Mouse (Mus musculus) liver, embryonic 16.5 days (tissue): ENCODE measurements around the gene Aldh4a1. TPM values are rescaled to one million over a fixed set of nuclear protein-coding genes. Genes with fewer than 3 reads are reported as not detected.

Experiments
- ATAC-seq: fragments of 200-750 bp; cut with Nextera tagmentation; 2 replicates; pipeline ENCODE4 v1.8.0; 2017; ENCODE audit warnings: low read depth, mild to moderate bottlenecking, moderate number of reproducible peaks, moderate library complexity
- H3K27ac ChIP-seq: fragments of 300-500 bp; sonication (generic); 2 replicates; pipeline ENCODE4 v1.5.1; 2014; ENCODE audit warnings: mild to moderate bottlenecking, low read length
- H3K27me3 ChIP-seq: fragments of 300-500 bp; sonication (generic); 2 replicates; pipeline ENCODE4 v1.6.1; 2014; ENCODE audit warnings: low read depth, low read length, mixed read lengths; ENCODE audit not compliant: control insufficient read depth, insufficient read depth
- H3K36me3 ChIP-seq: fragments of 300-500 bp; sonication (generic); 2 replicates; pipeline ENCODE4 v1.6.1; 2014; ENCODE audit warnings: mild to moderate bottlenecking; ENCODE audit not compliant: control insufficient read depth, insufficient read depth
- H3K4me1 ChIP-seq: fragments of 300-500 bp; sonication (generic); 2 replicates; pipeline ENCODE4 v1.6.1; 2014; ENCODE audit warnings: low read depth, low read length, mixed read lengths; ENCODE audit not compliant: control insufficient read depth
- H3K4me2 ChIP-seq: fragments of 300-500 bp; sonication (generic); 2 replicates; pipeline ENCODE4 v1.6.1; 2014; ENCODE audit warnings: low read depth, low read length, mixed read lengths
- H3K4me3 ChIP-seq: fragments of 300-500 bp; sonication (generic); 2 replicates; pipeline ENCODE4 v1.5.1; 2014; ENCODE audit warnings: low read depth, mild to moderate bottlenecking, low read length
- H3K9ac ChIP-seq: fragments of 300-500 bp; sonication (generic); 2 replicates; pipeline ENCODE4 v1.6.1; 2014; ENCODE audit warnings: low read depth, low read length
- H3K9me3 ChIP-seq: fragments of 300-500 bp; sonication (generic); replicated peaks from 2 replicates; pipeline ENCODE4 v1.6.1; 2016; ENCODE audit warnings: low read length; ENCODE audit not compliant: control insufficient read depth
- WGBS: fragments of 180-500 bp; shearing (Covaris S2); extraction: QIAGEN DNeasy Blood & Tissue Kit; methylation state at CpG from one replicate; pipeline ENCODE4 v1.1.7; 2014; ENCODE audit not compliant: insufficient replicate concordance; 5-methylcytosine and 5-hydroxymethylcytosine counted together
- polyA plus RNA-seq: library from polyadenylated mRNA; unstranded; fragments of >200 nt; fragmentation: Nextera tagmentation; extraction: Ambion mirVana; gene quantifications from 2 replicates; pipeline ENCODE4 v1.2.1, GENCODE M21; 2015

Gene Aldh4a1
- polyA plus RNA-seq, 1 experiment from 2014 or later: 110 TPM

GRCm38 (mm10) chr4:139667632-139668031 lies 45.0 kb downstream of the Aldh4a1 start:
- no peak overlapping the region for H3K4me3 ChIP-seq
- H3K4me2 ChIP-seq: no peak overlapping the region
- no peaks in the 10 kb centered on the region for H3K27me3 ChIP-seq
- no peak for ATAC-seq
- no peaks in the 10 kb centered on the region for H3K9me3 ChIP-seq
- 66% methylated on average over 6 of the region's 6 CpGs for WGBS
- H3K9ac ChIP-seq: no peak overlapping the region
- H3K36me3 ChIP-seq: no peaks in the 10 kb centered on the region
- no peaks in the 10 kb centered on the region for H3K4me1 ChIP-seq
- no peak overlapping the region for H3K27ac ChIP-seq

- ATAC-seq: no peak
- H3K4me2 ChIP-seq: no peak overlapping the region
- H3K27me3 ChIP-seq: no peaks in the 10 kb centered on the region
- H3K9ac ChIP-seq: no peak overlapping the region
- 10% methylated on average over 6 of the region's 6 CpGs for WGBS
- H3K4me3 ChIP-seq: no peak overlapping the region
- no peaks in the 10 kb centered on the region for H3K36me3 ChIP-seq
- H3K4me1 ChIP-seq: no peaks in the 10 kb centered on the region
- H3K9me3 ChIP-seq: no peaks in the 10 kb centered on the region
- H3K27ac ChIP-seq: no peak overlapping the region
Observed at GRCm38 (mm10) chr4:139669847-139670246, 47.2 kb downstream of the Aldh4a1 start.

GRCm38 (mm10) chr4:139675696-139676095 lies 53.0 kb downstream of the Aldh4a1 start:
- no peaks in the 10 kb centered on the region; the same call in 1 of the 2 replicates for H3K9me3 ChIP-seq

GRCm38 (mm10) chr4:139683728-139684638 lies 61.3 kb downstream of the Aldh4a1 start:
- Histone ChIP-seq H3K4me2 (no peak overlapping the region), H3K27ac (no peak overlapping the region), H3K4me1 (no peaks in the 10 kb centered on the region), H3K36me3 (no peaks in the 10 kb centered on the region), H3K4me3 (no peak overlapping the region), H3K9ac (no peak overlapping the region), H3K27me3 (no peaks in the 10 kb centered on the region), H3K9me3 (no peaks in the 10 kb centered on the region; the same call in 1 of the 2 replicates)
- ATAC-seq: no peak
- WGBS: 65% methylated on average over 22 of the region's 22 CpGs

More at GRCm38 (mm10) chr4:139675696-139676095, 53.0 kb downstream of the Aldh4a1 start:
- H3K4me3 ChIP-seq: no peak overlapping the region
- ATAC-seq: no peak
- H3K36me3 ChIP-seq: no peaks in the 10 kb centered on the region
- 61% methylated on average over 9 of the region's 9 CpGs for WGBS
- H3K27ac ChIP-seq: no peak overlapping the region
- H3K9ac ChIP-seq: no peak overlapping the region
- H3K27me3 ChIP-seq: no peaks in the 10 kb centered on the region
- no peak overlapping the region for H3K4me2 ChIP-seq
- no peaks in the 10 kb centered on the region for H3K4me1 ChIP-seq

GRCm38 (mm10) chr4:139684639-139685017 lies 62.0 kb downstream of the Aldh4a1 start:
- H3K4me3 ChIP-seq: no peak overlapping the region
- no peaks in the 10 kb centered on the region for H3K36me3 ChIP-seq
- H3K9ac ChIP-seq: no peak overlapping the region
- no peaks in the 10 kb centered on the region for H3K4me1 ChIP-seq
- H3K4me2 ChIP-seq: no peak overlapping the region
- no peak for ATAC-seq
- no peak overlapping the region for H3K27ac ChIP-seq
- no peaks in the 10 kb centered on the region; the same call in 1 of the 2 replicates for H3K9me3 ChIP-seq
- WGBS: 14% methylated on average over 3 of the region's 3 CpGs
- no peaks in the 10 kb centered on the region for H3K27me3 ChIP-seq

GRCm38 (mm10) chr4:139688058-139688457 lies 65.4 kb downstream of the Aldh4a1 start:
- H3K9me3 ChIP-seq: no peaks in the 10 kb centered on the region
- no peak overlapping the region for H3K4me2 ChIP-seq
- 48% methylated on average over 9 of the region's 9 CpGs for WGBS
- no peak overlapping the region for H3K9ac ChIP-seq
- no peak overlapping the region for H3K4me3 ChIP-seq
- H3K4me1 ChIP-seq: no peaks in the 10 kb centered on the region
- H3K27me3 ChIP-seq: no peaks in the 10 kb centered on the region; the same call in 1 of the 2 replicates
- H3K27ac ChIP-seq: no peak overlapping the region
- H3K36me3 ChIP-seq: no peaks in the 10 kb centered on the region
- no peak for ATAC-seq

GRCm38 (mm10) chr4:139689627-139690269 lies 67.1 kb downstream of the Aldh4a1 start:
- no peak for ATAC-seq
- WGBS: 22% methylated on average over 7 of the region's 7 CpGs
- no peaks in the 10 kb centered on the region for H3K4me1 ChIP-seq

GRCm38 (mm10) chr4:139693315-139693714 lies 70.6 kb downstream of the Aldh4a1 start:
- Histone ChIP-seq H3K36me3 (no peaks in the 10 kb centered on the region), H3K4me1 (no peaks in the 10 kb centered on the region), H3K4me3 (no peak overlapping the region), H3K4me2 (no peak overlapping the region), H3K9me3 (no peaks in the 10 kb centered on the region), H3K27ac (no peak overlapping the region), H3K27me3 (no peaks in the 10 kb centered on the region; the same call in 1 of the 2 replicates), H3K9ac (no peak overlapping the region)
- 37% methylated on average over 5 of the region's 5 CpGs for WGBS
- no peak for ATAC-seq

More at GRCm38 (mm10) chr4:139689627-139690269, 67.1 kb downstream of the Aldh4a1 start:
- Histone ChIP-seq H3K4me3 (no peak overlapping the region), H3K27me3 (no peaks in the 10 kb centered on the region; the same call in 1 of the 2 replicates), H3K36me3 (no peaks in the 10 kb centered on the region), H3K9ac (no peak overlapping the region), H3K27ac (no peak overlapping the region), H3K4me2 (no peak overlapping the region), H3K9me3 (no peaks in the 10 kb centered on the region)

GRCm38 (mm10) chr4:139697755-139698154 lies 75.1 kb downstream of the Aldh4a1 start:
- Histone ChIP-seq H3K4me1 (no peaks in the 10 kb centered on the region), H3K9ac (no peak overlapping the region), H3K4me3 (no peak overlapping the region), H3K27ac (no peak overlapping the region), H3K36me3 (no peaks in the 10 kb centered on the region), H3K4me2 (no peak overlapping the region), H3K27me3 (no peaks in the 10 kb centered on the region), H3K9me3 (no peaks in the 10 kb centered on the region)
- ATAC-seq: no peak
- 11% methylated on average over 9 of the region's 9 CpGs for WGBS
